Mouse (Mus musculus) heart, postnatal 0 days (tissue): ENCODE measurements around the gene Tbck. TPM values are rescaled to one million over a fixed set of nuclear protein-coding genes. Genes with fewer than 3 reads are reported as not detected.

Source experiments
- ATAC-seq: fragments of 200-750 bp; cut with Nextera tagmentation; 2 replicates; pipeline ENCODE4 v1.8.0; 2017; ENCODE audit warnings: low read depth, moderate number of reproducible peaks, moderate library complexity; ENCODE audit not compliant: insufficient read depth
- DNase-seq: peaks from one replicate; pipeline ENCODE4 v3.0.0-alpha.2; 2016; ENCODE audit warnings: low spot score
- H3K27ac ChIP-seq: fragments of 300-500 bp; sonication (generic); 2 replicates; pipeline ENCODE4 v1.5.1; 2014; ENCODE audit warnings: low read depth, mild to moderate bottlenecking
- H3K27me3 ChIP-seq: fragments of 300-500 bp; sonication (generic); 2 replicates; pipeline ENCODE4 v1.6.1; 2014; ENCODE audit warnings: low read length, mixed read lengths; ENCODE audit not compliant: control insufficient read depth, insufficient read depth
- H3K36me3 ChIP-seq: fragments of 300-500 bp; sonication (generic); replicated peaks from 2 replicates; pipeline ENCODE4 v1.6.1; 2014; ENCODE audit warnings: low read length, mixed read lengths; ENCODE audit not compliant: control insufficient read depth, insufficient read depth
- H3K4me1 ChIP-seq: fragments of 300-500 bp; sonication (generic); 2 replicates; pipeline ENCODE4 v1.6.1; 2014; ENCODE audit warnings: antibody characterized with exemption; ENCODE audit not compliant: control insufficient read depth, insufficient read depth
- H3K4me2 ChIP-seq: fragments of 300-500 bp; sonication (generic); 2 replicates; pipeline ENCODE4 v1.6.1; 2014; ENCODE audit warnings: low read depth, mild to moderate bottlenecking, low read length, moderate library complexity
- H3K4me3 ChIP-seq: fragments of 300-500 bp; sonication (generic); 2 replicates; pipeline ENCODE4 v1.5.1; 2014; ENCODE audit warnings: low read depth, low read length
- H3K9ac ChIP-seq: fragments of 300-500 bp; sonication (generic); replicated peaks from 2 replicates; pipeline ENCODE4 v1.6.1; 2014; ENCODE audit warnings: low read depth, low read length, mixed read lengths
- H3K9me3 ChIP-seq: fragments of 300-500 bp; sonication (generic); replicated peaks from 2 replicates; pipeline ENCODE4 v1.6.1; 2016; ENCODE audit warnings: low read length; ENCODE audit not compliant: control insufficient read depth
- CTCF ChIP-seq: IDR thresholded peaks from 2 replicates; pipeline ENCODE4 v1.5.1; 2016; ENCODE audit warnings: antibody characterized with exemption, control low read depth, low read depth
- EP300 ChIP-seq: IDR thresholded peaks from 2 replicates; pipeline ENCODE4 v1.6.1; 2016; ENCODE audit warnings: antibody characterized with exemption, low read depth
- WGBS: fragments of 180-500 bp; shearing (Covaris S2); extraction: QIAGEN DNeasy Blood & Tissue Kit; methylation state at CpG from one replicate; pipeline ENCODE4 v1.1.7; 2014; 5-methylcytosine and 5-hydroxymethylcytosine counted together
- polyA plus RNA-seq: library from polyadenylated mRNA; unstranded; fragments of >200 nt; fragmentation: Nextera tagmentation; extraction: Ambion mirVana; gene quantifications from 2 replicates; pipeline ENCODE4 v1.2.1, GENCODE M21; 2015
- total RNA-seq: library from RNA; depleted of rRNA; stranded (reverse); fragments of >200 nt; gene quantifications from 2 replicates; pipeline ENCODE4 v1.2.3, GENCODE M21; 2014; ENCODE audit warnings: low replicate concordance

Gene Tbck
- total and polyA plus RNA-seq, 2 experiments from 2014 or later = 9.9 to 11.9 TPM

DNA sequence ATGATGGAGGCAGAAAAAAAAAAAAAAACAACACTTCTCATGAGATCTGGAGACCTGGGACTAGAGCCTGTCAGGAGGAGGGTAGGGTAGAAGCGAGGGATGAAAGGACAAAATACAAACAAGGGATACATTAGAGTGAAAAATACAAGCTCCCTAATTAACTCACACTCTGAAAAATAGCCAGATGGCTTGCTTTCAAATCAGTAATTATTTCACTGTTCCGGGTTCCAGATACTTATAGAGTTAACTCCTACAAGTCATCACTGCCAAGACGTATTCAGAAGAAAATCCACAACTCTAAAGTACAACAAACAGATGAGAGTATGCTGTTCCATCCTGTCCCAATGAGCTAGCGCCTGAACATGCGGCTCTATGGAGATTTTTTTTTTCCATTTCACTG is 33.8 kb upstream of the Tbck start:
- Histone ChIP-seq H3K27ac (no peak overlapping the region), H3K9ac (no peak overlapping the region), H3K4me2 (no peak overlapping the region), H3K27me3 (no peaks in the 10 kb centered on the region), H3K4me1 (no peaks in the 10 kb centered on the region), H3K9me3 (no peaks in the 10 kb centered on the region), H3K4me3 (no peak overlapping the region), H3K36me3 (no peaks in the 10 kb centered on the region)
- no peak for DNase-seq
- TF ChIP-seq EP300 (no peak), CTCF (no peak)
- 64% methylated on average over 5 of the region's 5 CpGs for whole genome bisulfite sequencing
- ATAC-seq = no peak

DNA sequence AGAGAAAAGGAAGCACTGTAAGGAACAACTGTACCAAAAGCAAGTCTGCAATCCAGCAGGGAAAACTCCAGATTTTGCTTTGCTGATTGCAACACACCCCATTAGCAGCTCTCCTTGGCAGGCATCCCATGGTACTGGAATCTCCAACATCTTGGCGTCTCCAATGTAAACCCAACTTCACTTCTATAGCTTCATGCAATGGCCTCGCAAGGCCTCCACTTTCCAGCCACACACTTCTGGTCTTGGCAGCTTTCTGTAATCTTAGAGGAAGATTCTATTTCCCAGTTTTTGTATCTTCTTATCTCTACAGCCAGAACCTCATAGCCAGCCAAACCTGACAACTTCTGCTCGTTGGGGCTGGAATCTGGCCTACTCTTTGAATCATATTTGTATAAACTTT is 32.2 kb upstream of the Tbck start:
- no peak for ATAC-seq
- H3K36me3 ChIP-seq = no peaks in the 10 kb centered on the region

DNA sequence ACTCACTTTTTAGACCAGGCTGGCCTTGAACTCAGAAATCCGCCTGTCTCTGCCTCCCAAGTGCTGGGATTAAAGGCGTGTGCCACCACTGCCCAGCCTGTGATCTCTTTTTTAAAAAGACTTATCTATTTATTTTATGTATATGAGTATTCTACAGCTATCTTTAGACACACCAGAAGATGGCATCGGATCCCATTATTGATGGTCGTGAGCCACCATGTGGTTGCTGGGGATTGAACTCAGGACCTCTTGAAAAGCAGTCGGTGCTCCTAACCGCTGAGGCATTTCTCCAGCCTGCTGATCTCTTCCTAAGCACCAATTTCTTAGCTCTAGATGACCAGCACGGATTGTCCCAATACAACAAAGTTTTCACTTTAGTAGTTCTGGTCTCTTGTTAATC is 30.0 kb upstream of the Tbck start:
- ATAC-seq (no peak), DNase-seq (no peak)
- H3K36me3 ChIP-seq = no peaks in the 10 kb centered on the region
- H3K27ac ChIP-seq = no peak overlapping the region
- H3K4me3 ChIP-seq = no peak overlapping the region
- H3K4me2 ChIP-seq = no peak overlapping the region
- H3K9ac ChIP-seq = no peak overlapping the region
- 86% methylated on average over 7 of the region's 7 CpGs for WGBS
- H3K4me1 ChIP-seq = no peaks in the 10 kb centered on the region
- no peaks in the 10 kb centered on the region for H3K9me3 ChIP-seq
- no peaks in the 10 kb centered on the region for H3K27me3 ChIP-seq
- no peak for TF ChIP-seq CTCF
- TF ChIP-seq EP300 = no peak

More for the DNA sequence above, 32.2 kb upstream of the Tbck start:
- Histone ChIP-seq H3K4me1 (no peaks in the 10 kb centered on the region), H3K4me3 (no peak overlapping the region), H3K27ac (no peak overlapping the region), H3K9ac (no peak overlapping the region), H3K4me2 (no peak overlapping the region), H3K27me3 (no peaks in the 10 kb centered on the region), H3K9me3 (no peaks in the 10 kb centered on the region)
- DNase-seq = no peak
- no peak for TF ChIP-seq CTCF
- TF ChIP-seq EP300 = no peak
- 48% methylated on average over 3 of the region's 3 CpGs for WGBS

DNA sequence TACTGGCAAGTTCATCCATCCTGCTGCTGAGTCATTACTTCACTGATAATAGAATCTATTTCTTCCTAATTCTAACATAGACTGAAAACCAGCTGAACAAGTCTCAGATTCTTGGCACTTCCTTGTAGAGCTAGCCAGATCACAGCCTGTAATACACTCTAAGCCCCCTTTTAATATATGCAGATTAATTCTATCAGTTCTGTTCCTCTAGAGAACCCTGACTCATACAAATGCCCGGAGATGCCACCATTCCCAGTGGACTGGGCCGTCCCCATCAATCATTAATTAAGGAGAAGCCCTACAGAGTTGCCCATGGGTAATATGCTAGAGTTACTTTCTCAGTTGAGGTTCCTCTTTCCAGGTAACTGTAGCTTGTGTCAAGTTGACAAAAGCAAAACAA is 28.0 kb upstream of the Tbck start:
- no peak overlapping the region for H3K4me3 ChIP-seq
- no peak for TF ChIP-seq CTCF
- no peak for TF ChIP-seq EP300
- H3K4me2 ChIP-seq = no peak overlapping the region
- no peak overlapping the region for H3K27ac ChIP-seq
- peaks cover 19% of the 10 kb centered on the region for H3K36me3 ChIP-seq
- no peak overlapping the region for H3K9ac ChIP-seq
- H3K9me3 ChIP-seq = no peaks in the 10 kb centered on the region
- DNase-seq (no peak), ATAC-seq (no peak)
- H3K27me3 ChIP-seq = no peaks in the 10 kb centered on the region
- WGBS = 90% methylated on average over 2 of the region's 2 CpGs
- H3K4me1 ChIP-seq = no peaks in the 10 kb centered on the region

DNA sequence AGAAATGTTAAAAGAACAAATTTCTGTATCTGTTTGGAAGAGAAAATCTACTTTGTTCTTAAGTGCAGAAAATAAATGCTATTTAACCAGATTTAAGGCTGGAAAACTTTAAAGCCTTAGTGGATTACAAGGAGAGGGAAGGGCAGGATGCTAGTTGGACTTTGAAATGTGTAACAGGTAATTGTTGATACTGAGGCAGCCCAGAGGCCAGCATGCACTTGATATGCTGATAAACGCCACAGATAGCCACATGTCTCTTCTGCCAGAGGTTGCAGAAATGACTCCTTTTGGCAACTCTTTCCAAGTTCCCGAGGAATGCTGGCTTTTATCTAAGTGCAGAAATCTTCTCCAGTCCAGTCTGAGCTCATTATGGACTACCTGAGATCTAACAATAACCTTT is 6.5 kb upstream of the Tbck start:
- H3K27me3 ChIP-seq = no peaks in the 10 kb centered on the region
- TF ChIP-seq EP300 = no peak
- no peak for TF ChIP-seq CTCF
- peaks cover 26% of the 10 kb centered on the region for H3K36me3 ChIP-seq
- H3K4me3 ChIP-seq = no peak overlapping the region
- H3K4me1 ChIP-seq = peaks cover 1% of the 10 kb centered on the region; the same call in 1 of the 2 replicates
- no peaks in the 10 kb centered on the region for H3K9me3 ChIP-seq
- no peak overlapping the region for H3K27ac ChIP-seq
- no peak overlapping the region for H3K4me2 ChIP-seq
- no peak overlapping the region for H3K9ac ChIP-seq
- ATAC-seq = no peak
- 69% methylated on average over 2 of the region's 2 CpGs for WGBS
- DNase-seq = no peak

DNA sequence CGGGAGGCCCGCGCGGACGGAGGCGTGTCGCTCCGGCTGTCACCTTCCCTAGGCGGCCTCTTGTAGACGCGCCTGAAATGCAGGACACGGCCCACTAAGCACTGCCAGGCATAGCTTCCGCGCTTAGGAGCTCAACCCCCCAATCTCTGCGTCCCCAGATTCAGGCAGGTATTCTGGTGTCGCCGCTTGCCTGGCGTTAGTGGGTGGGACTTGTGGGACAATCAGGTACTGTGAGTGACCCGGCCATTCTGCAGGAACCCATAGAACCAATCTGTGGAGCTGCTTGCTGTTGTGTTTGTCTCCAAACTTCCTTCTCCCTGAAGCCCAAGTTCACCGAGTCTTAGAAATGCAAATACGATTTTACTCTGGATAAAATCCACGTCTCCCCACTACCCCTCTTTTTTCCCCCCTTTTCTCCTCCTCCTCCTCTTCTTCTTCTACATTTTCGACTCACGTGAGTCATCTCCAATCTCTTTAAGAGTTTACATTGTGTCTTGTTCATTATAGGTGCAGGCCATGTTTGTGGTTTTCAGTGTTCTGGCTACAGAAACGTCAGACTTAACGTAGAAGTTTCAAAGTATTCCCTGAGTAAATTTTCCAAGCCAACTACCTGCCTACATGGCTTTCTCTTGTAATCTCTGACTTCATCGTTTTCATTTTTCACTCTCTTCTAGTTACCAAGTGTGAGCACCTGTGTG is 436 bp downstream of the Tbck start, which contains the start of gene Aimp1:
Gene Aimp1 (minus strand): TSS at position 140 of the 698 bp plus-strand sequence.
- Histone ChIP-seq H3K36me3 (peaks cover 8% of the 10 kb centered on the region), H3K4me2 (peak within 1 kb of the TSS; percentile 72), H3K4me1 (peaks cover 7% of the 10 kb centered on the region), H3K9me3 (no peaks in the 10 kb centered on the region), H3K4me3 (peak within 1 kb of the TSS; percentile 76), H3K27me3 (no peaks in the 10 kb centered on the region), H3K9ac (peak within 1 kb of the TSS; percentile 71), H3K27ac (peak within 1 kb of the TSS; percentile 87)
- 1% methylated on average over 27 of the region's 27 CpGs for WGBS
- ATAC-seq (no peak), DNase-seq (peak; percentile 8)
- TF ChIP-seq CTCF (no peak), EP300 (no peak)
